Mouse (Mus musculus): Measurements from ENCODE around the gene Plcb3. TPM values are rescaled to one million over a fixed set of nuclear protein-coding genes. Genes with fewer than 3 reads are reported as not detected.

The Plcb3 gene
- polyA plus RNA-seq, 1 experiment = 14.6 TPM

DNA sequence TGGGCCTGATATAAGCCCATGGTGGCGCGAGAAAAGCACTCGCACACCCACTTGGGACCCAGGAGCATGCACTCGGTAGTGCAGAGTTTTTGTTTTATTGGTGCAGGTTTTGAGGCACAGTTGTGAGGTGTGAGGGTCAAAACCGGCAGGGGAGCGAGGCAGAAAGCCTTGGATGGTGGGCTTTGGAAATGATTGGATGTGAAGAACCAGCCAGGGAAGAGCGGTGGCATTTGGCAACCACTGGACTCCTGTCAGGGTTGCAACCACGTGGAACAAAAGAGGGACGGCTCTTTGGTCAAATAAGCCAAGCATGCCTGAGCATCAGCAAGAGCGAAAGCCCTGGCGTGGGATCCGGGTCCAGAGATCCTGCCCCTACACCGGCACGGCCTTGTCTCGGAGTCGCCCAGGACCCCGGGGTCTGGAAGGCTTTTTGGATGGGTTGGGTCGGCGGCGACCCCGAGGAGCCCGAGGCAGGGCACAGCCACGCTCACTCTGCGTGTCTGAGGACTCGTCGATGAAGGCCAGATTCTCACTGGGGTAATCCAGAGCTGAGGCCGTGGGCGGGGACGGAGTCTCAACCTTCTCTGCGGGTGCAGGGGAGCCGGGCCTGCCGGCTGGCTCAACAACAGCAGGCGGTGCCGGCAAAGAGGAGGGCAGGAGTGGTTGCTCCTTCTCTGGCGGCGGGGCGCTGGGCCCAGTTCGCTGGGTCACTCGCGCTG is 50.5 kb downstream of the Plcb3 start:
- WGBS = 29% methylated on average over 40 of the region's 40 CpGs
- H3K4me1 ChIP-seq (ENCODE audit: control insufficient read depth, insufficient read depth, low read length) = peaks cover 4% of the 10 kb centered on the region; the same call in 1 of the 2 replicates
- H3K27ac ChIP-seq (ENCODE audit: control insufficient read depth, insufficient read depth, low read depth, low read length, poor library complexity) = no peak overlapping the region
- TF ChIP-seq POLR2A (IDR thresholded peaks at IDR 0.05; ENCODE audit: borderline replicate concordance, control insufficient read depth, low read depth, low read length) (no peak), CTCF (IDR thresholded peaks at IDR 0.05; ENCODE audit: control insufficient read depth, insufficient read depth, low read length) (no peak)
- H3K4me3 ChIP-seq (replicated peaks; ENCODE audit: control insufficient read depth, low read depth, low read length) = no peak overlapping the region

DNA sequence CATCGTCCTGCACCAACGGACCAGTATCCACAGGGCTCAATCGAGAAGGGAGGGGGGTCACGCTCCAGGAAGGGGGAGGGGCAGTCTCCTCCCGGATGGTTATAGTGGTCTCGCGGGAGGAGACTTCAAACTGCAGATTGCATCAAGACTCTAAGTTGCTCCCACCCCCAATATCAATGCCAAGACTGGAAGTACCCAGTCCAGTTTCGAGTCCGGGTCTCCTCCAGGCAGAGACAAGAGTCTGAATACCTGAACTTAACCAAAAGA is 51.0 kb downstream of the Plcb3 start, which contains the start of gene Catsperz:
Gene Catsperz, minus strand, starts transcription at position 74 of the 267 bp plus-strand sequence.
- H3K4me3 ChIP-seq (replicated peaks; ENCODE audit: control insufficient read depth, low read depth, low read length) = no peak within 1 kb of the TSS
- 3% methylated on average over 9 of the region's 9 CpGs for WGBS
- H3K27ac ChIP-seq (ENCODE audit: control insufficient read depth, insufficient read depth, low read depth, low read length, poor library complexity) = no peak within 1 kb of the TSS
- peaks cover 4% of the 10 kb centered on the region; the same call in 1 of the 2 replicates for H3K4me1 ChIP-seq (ENCODE audit: control insufficient read depth, insufficient read depth, low read length)
- no peak for TF ChIP-seq CTCF (IDR thresholded peaks at IDR 0.05; ENCODE audit: control insufficient read depth, insufficient read depth, low read length)

- Histone ChIP-seq H3K4me1 (ENCODE audit: control insufficient read depth, insufficient read depth, low read length) (peaks cover 5% of the 10 kb centered on the region; the same call in 1 of the 2 replicates), H3K4me3 (replicated peaks; ENCODE audit: control insufficient read depth, low read depth, low read length) (no peak overlapping the region), H3K27ac (ENCODE audit: control insufficient read depth, insufficient read depth, low read depth, low read length, poor library complexity) (no peak overlapping the region)
- no peak for TF ChIP-seq POLR2A (IDR thresholded peaks at IDR 0.05; ENCODE audit: borderline replicate concordance, control insufficient read depth, low read depth, low read length)
- peak; percentile 80 for TF ChIP-seq CTCF (IDR thresholded peaks at IDR 0.05; ENCODE audit: control insufficient read depth, insufficient read depth, low read length)
- WGBS = 5% methylated on average over 39 of the region's 39 CpGs
Measured at GRCm38 (mm10) chr19:6924461-6925306, 51.6 kb downstream of the Plcb3 start.

GRCm38 (mm10) chr19:6922901-6923735 is 53.2 kb downstream of the Plcb3 start:
- H3K27ac ChIP-seq (ENCODE audit: control insufficient read depth, insufficient read depth, low read depth, low read length, poor library complexity) = no peak overlapping the region
- peaks cover 5% of the 10 kb centered on the region; the same call in 1 of the 2 replicates for H3K4me1 ChIP-seq (ENCODE audit: control insufficient read depth, insufficient read depth, low read length)
- WGBS = 63% methylated on average over 6 of the region's 6 CpGs
- H3K4me3 ChIP-seq (replicated peaks; ENCODE audit: control insufficient read depth, low read depth, low read length) = no peak overlapping the region
- TF ChIP-seq CTCF (IDR thresholded peaks at IDR 0.05; ENCODE audit: control insufficient read depth, insufficient read depth, low read length) (no peak), POLR2A (IDR thresholded peaks at IDR 0.05; ENCODE audit: borderline replicate concordance, control insufficient read depth, low read depth, low read length) (no peak)

DNA sequence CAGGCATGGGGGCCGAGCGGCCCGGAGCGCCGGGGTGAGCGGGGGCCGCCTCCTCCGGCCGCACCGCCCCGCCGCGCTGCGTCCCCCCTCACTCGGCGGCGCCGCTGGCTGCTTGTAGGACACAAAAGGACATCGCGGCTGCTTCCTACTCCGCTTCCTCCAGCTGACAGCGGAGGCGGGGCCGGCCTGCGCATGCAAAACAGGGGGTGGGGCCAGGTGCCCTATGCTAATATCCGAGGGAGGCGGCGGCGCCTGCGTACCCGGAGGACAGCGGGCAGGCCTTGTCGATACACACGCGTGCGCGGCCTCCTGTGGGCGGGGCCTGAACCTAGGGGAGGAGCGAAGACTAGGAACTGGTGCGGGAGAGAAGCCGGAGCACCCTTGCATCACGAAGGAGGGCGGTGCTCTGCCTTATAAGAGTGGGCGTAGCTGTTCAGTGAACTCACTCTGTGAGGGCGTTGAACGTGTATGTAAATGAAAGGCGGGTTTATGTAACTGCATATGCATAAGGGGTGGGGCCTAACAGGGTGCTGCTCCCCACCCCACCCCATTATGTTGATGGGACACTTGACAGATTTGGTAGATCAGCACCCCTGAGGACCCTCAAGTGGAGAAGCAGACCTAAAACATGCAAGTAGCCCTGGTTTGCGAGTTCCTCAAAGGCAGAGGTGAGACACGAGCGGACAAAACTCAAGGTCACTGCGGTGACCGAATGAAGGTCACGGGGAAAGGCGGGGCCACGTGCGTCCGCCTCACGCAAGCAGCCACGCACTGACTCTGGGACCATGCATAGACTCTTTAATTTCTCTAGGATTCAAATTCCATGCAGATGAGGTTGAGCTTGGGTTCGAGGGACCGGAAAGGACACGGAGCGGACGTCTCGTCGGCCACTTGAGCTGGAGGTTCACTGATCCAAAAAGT is 54.4 kb downstream of the Plcb3 start, which contains the start of gene Esrra:
Gene Esrra, minus strand, starts transcription at position 167 of the 921 bp plus-strand sequence.
- WGBS = under 1% methylated on average over 66 of the region's 66 CpGs

DNA sequence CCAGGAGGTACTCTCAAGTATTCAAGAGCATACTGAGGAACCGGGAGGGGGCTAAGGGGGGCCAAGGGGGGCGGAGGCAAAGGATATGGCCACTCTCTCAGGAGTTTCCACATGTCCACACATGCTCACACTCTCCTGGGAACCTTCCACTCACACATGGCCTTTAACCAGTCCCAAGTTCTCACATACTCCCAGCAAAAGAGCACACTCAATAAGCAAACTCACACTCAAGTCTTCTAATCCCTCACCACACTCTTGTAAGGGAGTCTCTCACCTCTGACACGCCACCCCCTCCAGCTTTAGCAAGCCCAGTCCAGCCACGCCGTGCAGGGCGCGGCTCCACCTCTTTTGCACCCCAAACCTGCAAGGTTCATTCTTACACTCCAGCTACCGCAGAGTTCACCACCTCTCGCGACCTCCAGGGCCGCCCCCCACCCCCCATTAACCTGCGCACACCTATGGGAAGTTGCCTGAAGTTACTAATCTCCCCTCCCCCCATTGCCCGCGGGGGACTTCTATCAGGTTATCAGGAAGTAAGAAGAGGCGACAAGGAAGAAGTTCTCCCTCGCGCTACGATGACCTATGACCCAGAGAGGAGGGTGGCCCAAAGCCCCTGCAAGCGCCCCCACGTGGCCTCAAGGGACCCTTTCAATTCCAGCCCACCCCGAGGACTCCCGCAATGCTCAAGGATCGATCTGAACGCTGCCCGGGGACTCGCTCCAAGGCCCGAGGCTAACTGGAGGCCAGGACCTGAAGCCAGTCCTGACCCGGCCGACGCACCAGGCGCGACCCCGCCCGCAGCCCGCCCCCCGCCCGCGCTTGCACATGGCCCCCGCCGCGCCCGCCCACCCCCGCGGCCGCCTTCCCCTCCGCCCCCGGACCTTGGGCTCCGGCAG is 55.3 kb downstream of the Plcb3 start:
- WGBS = under 1% methylated on average over 39 of the region's 48 CpGs
- Histone ChIP-seq H3K4me3 (replicated peaks; ENCODE audit: control insufficient read depth, low read depth, low read length) (peak overlapping the region; percentile 65), H3K4me1 (ENCODE audit: control insufficient read depth, insufficient read depth, low read length) (peaks cover 5% of the 10 kb centered on the region; the same call in 1 of the 2 replicates), H3K27ac (ENCODE audit: control insufficient read depth, insufficient read depth, low read depth, low read length, poor library complexity) (peak overlapping the region; percentile 76)
- no peak for TF ChIP-seq CTCF (IDR thresholded peaks at IDR 0.05; ENCODE audit: control insufficient read depth, insufficient read depth, low read length)
- TF ChIP-seq POLR2A (IDR thresholded peaks at IDR 0.05; ENCODE audit: borderline replicate concordance, control insufficient read depth, low read depth, low read length) = no peak

More for the DNA sequence above, 54.4 kb downstream of the Plcb3 start, which contains the start of gene Esrra:
- TF ChIP-seq POLR2A (IDR thresholded peaks at IDR 0.05; ENCODE audit: borderline replicate concordance, control insufficient read depth, low read depth, low read length) (peak; percentile 89; the same call in 1 of the 2 replicates), CTCF (IDR thresholded peaks at IDR 0.05; ENCODE audit: control insufficient read depth, insufficient read depth, low read length) (no peak)
- H3K4me3 ChIP-seq (replicated peaks; ENCODE audit: control insufficient read depth, low read depth, low read length) = peak within 1 kb of the TSS; percentile 74
- peaks cover 5% of the 10 kb centered on the region; the same call in 1 of the 2 replicates for H3K4me1 ChIP-seq (ENCODE audit: control insufficient read depth, insufficient read depth, low read length)
- H3K27ac ChIP-seq (ENCODE audit: control insufficient read depth, insufficient read depth, low read depth, low read length, poor library complexity) = peak within 1 kb of the TSS; percentile 76

Data from bone marrow, adult 2 months (tissue).